Mouse (Mus musculus) spleen, postnatal 10 days (tissue): Measurements from ENCODE around the gene Gzmm.
A peak's percentile ranks its signal among the peaks of the same experiment; 100 is the strongest.

Source experiments
- DNase-seq, 2 experiments: peaks; one replicate each; pipeline ENCODE4 v3.0.0; 2021 to 2022; ENCODE audit warnings: low spot score in 2 of 2

Gzmm gene

GRCm38 (mm10) chr10:79688720-79689119 lies at the start of gene Gzmm:
Gzmm (plus strand) TSS chr10:79689020.
- DNase-seq, result no peak

- no peak for DNase-seq
These were observed 43.1 kb upstream of the Gzmm start, which contains the start of gene Odf3l2 for GRCm38 (mm10) chr10:79645711-79646110. Odf3l2 (minus strand) TSS chr10:79645738.

DNA sequence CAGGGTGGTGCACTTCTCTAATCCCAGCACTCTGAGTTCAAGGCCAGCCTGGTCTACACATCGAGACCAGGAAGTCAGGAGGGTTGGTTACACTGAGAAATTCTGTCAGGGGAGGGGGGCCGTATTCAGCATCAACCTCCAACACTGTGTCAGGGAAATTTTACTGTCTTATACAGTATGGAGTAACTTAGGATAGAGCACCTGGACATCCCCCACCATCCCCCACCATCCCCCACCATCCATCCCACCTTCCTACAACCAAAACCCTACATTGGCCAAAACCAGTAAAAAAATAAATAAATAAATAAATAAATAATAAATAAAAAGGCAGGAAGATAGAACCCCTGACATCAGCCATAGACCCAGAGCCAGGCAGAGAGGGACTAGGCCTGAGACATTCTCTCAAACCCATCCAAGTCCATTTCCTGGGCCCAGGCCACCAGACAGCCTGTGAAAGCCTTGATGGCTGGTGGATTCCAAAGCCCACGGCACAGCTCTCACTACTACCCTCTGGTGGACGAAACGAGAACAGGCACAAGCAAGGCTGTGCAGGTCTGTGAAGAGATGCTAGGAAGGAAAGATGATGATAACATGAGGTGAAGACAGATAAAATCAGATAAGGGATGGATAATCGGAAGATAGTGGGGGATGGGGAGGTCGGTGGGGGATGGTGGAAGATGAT lies 39.6 kb upstream of the Gzmm start:
- DNase-seq, result peak; percentile 42 to 74

DNA sequence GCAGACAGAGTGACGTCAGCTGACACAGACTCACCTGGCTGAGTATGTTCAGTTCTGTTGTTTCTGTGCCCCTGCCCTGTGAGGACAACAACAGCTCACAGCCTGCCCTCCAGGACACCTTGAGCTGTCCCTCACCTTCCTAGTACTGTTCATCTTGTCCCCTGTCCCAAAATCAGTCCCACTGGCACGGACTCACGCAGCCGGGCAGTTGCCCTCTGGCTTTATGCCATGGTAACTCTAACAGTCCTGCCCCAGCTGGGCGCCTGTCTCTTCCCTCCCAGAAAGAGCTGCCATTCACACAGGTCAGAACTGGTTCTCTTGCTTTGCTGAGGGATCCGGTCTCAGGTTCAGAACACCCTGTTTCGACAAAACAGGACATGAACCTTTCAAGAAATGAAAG lies 36.0 kb upstream of the Gzmm start:
- no peak for DNase-seq

- no peak for DNase-seq
These were observed 33.8 kb upstream of the Gzmm start for GRCm38 (mm10) chr10:79654946-79655395.

DNA sequence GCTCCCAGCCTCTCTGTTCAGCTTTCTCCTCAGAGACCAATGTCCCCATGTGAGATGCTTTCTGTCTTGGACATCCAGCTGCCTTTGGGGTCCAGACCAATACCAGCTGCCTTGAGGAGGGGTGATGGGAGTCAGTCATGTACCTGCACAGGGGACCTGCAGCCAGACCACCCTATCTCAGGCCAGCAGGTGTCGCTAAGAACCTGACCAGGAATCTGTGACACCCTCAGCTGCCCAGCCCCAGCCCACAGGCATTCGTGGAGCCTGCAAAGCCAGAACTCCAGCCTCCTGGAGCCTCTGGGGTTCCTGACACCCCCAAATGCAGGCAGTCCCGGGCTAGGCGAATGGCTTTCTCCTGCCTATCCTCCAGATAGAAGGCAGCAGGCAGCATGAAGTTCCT lies 30.0 kb upstream of the Gzmm start:
- DNase-seq, result peak; percentile 18 to 56

DNA sequence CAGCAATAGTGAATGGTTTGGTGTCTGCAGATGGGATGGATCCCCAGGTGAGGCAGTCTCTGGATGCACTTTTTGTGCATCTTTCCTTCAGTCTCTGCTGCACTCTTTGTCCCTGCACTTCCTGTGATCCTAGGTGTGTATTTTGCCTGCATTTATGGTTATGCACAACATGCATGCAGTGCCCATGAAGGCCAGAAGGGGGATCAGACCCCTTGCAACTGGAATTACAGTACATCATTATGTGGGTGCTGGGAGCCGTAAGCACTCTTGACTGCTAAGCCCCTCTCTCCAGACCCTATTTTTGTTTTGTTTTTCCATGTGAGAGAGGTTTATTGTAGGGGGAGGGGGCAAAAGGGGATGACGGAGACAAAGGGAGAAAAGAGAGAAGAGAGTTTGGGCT lies 28.5 kb upstream of the Gzmm start:
- DNase-seq, result peak in 1 of 2 experiments; percentile 50

DNA sequence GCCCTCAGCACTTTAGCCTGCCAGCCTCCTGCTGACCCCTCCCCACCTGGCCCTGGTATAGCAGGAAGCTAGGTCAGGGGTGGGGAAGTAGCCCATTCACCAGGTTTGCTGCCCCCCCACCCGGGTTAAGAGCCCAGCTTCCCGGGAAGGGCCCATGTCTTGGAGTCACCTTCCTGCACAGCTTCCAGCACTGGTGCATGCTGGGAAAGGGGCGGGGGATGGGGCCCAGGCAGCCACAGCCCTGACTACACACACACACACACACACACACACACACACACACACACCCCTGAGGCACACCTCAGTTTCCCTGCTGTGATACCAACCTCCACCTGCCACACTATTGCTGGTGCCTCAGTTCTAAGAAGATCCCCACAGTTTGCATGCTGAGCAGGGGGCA lies 27.0 kb upstream of the Gzmm start:
- DNase-seq, result no peak

DNA sequence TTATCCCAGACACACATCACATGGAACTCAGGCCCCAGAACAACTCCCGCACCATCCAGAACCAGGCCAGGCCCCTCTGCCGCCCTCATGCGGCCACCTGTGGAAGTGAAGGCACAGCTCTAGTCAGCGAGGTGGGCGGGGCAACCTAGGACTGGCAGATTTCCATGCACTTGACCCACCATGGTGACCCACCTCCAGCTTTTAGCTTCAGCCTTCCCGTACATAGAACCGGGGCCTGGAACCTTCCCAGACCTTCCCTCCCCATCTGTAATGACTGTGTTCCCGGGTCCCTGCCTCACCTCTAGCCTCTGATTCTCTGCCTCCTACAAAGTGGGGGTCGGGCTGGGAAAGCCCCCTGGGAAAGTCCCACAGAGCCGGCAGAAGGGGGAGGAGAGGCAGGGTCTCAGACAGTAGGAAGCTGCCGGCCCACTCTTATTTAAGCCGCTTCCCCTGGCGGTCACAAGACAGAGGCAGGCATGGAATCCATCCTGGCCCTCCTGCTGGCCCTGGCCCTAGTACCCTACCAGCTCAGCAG lies 24.6 kb upstream of the Gzmm start, which contains the start of gene Madcam1:
Gene Madcam1, plus strand, starts transcription at position 429 of the 535 bp plus-strand sequence.
- DNase-seq, result peak; percentile 72 to 86

- DNase-seq, result no peak
These were observed 23.8 kb upstream of the Gzmm start for GRCm38 (mm10) chr10:79665051-79665450.

DNA sequence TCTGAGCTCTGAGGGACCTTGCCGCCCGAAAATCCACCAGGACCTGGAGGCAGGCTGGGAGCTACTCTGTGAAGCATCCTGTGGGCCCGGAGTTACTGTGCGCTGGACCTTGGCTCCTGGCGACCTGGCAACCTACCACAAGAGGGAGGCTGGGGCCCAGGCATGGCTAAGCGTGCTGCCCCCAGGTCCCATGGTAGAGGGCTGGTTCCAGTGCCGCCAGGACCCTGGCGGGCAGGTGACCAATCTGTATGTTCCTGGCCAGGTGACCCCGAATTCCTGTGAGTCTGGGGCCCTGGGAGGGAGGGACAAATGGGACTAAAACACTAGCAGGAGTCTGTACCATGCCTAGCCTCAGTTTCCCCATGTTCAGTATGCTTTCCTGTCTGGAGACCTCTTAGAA lies 22.3 kb upstream of the Gzmm start:
- no peak for DNase-seq

DNA sequence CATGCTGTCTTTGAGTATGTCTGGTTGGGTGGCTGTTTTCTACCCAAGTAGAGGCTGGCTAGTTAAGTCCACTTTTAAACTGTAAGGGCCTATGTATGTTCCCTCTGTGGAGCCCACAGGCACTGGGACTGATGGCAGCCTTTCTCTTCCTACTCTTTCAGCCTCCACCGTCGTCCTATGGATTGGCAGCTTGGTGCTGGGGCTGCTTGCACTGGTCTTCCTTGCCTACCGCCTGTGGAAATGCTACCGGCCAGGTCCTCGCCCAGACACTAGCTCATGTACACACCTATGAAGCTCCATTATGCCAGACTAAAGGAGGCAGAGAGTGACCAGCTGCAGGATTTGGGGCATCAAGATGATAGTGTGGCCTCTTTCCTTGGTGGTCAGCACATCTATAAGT lies 20.7 kb upstream of the Gzmm start:
- no peak for DNase-seq

GRCm38 (mm10) chr10:79668771-79669575 lies 19.8 kb upstream of the Gzmm start, which contains the start of gene Tpgs1:
Tpgs1 (plus strand) TSS chr10:79669369.
- peak; percentile 87 to 89 for DNase-seq

GRCm38 (mm10) chr10:79669576-79670057 lies 19.2 kb upstream of the Gzmm start:
- DNase-seq, result peak; percentile 79 to 83

GRCm38 (mm10) chr10:79670071-79670888 lies 18.5 kb upstream of the Gzmm start:
- no peak for DNase-seq

- DNase-seq, result no peak
These were observed 17.3 kb upstream of the Gzmm start for GRCm38 (mm10) chr10:79671396-79672087.

- no peak for DNase-seq
These were observed 16.7 kb upstream of the Gzmm start for GRCm38 (mm10) chr10:79672088-79672455.

DNA sequence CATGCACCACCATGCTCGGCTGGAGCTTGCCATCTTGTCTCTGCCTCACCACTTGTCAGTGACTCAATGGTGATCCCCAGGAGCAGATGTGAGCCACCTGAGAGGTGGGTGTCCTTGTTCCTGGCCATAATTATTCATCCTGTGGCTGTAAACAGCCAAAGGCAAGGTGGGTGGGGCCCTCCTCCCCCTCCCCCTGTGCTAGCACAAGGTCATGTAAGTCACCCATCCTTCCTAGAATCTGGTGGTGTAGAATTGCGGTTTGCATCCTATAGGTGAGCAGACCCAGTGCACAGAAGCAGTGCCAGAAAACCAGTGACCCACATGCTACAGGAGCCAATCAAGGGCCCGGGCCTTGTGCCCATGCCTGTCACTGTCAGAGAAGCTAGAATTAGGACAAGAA lies 15.8 kb upstream of the Gzmm start:
- no peak for DNase-seq

GRCm38 (mm10) chr10:79675346-79676035 lies 13.3 kb upstream of the Gzmm start:
- no peak for DNase-seq
